Mouse (Mus musculus) embryonic stem cell, embryonic (primary cell): ENCODE data around the gene Chst11.

Source experiments
- CTCF ChIA-PET, 4 experiments: fragments of 300-600 bp in 2 of 4; fragments of 350-600 bp in 2 of 4; sonication (Branson Sonifier 250); formaldehyde crosslinking; loops; one replicate each; lab custom pipeline; 2022; ENCODE audit warnings: inconsistent platforms in 2 of 4; lab: Charles Lee
- POLR2A ChIA-PET, 4 experiments: fragments of 300-600 bp in 2 of 4; fragments of 350-600 bp in 2 of 4; sonication (Branson Sonifier 250); formaldehyde crosslinking; loops; one replicate each; lab custom pipeline; 2022; ENCODE audit warnings: antibody characterized with exemption in 4 of 4, inconsistent platforms in 1 of 4; lab: Charles Lee

The Chst11 gene

GRCm38 (mm10) chr10:83178661-83179060 is 193.4 kb downstream of the Chst11 start:
- CTCF ChIA-PET = interaction anchor here in 1 of 4 experiments (0.6 kb wide), 1 partner anchor 28 kb away, joined by 3 read pairs; no protein-coding TSS in a partner anchor
- POLR2A ChIA-PET = no interaction called here

GRCm38 (mm10) chr10:83181831-83182572 is 196.7 kb downstream of the Chst11 start:
- CTCF ChIA-PET = interaction anchor here (0.5 to 3.3 kb wide), 31 partner anchors 9 to 1048 kb away, joined by 3 to 15 read pairs (median 3); partner anchors contain the start of gene Chst11 (in 1 of the 4)
- POLR2A ChIA-PET = interaction anchor here in 3 of 4 experiments (0.9 to 2.3 kb wide), 6 partner anchors 10 to 221 kb away, joined by 3 to 7 read pairs (median 4); no protein-coding TSS in a partner anchor

- CTCF ChIA-PET = interaction anchor here (0.5 to 3.3 kb wide), 35 partner anchors 9 to 1048 kb away, joined by 3 to 15 read pairs (median 3); partner anchors contain the start of gene Chst11 (in 1 of the 4)
Measured at GRCm38 (mm10) chr10:83182573-83182960, 197.3 kb downstream of the Chst11 start.

GRCm38 (mm10) chr10:83183634-83184479 is 198.6 kb downstream of the Chst11 start:
- CTCF ChIA-PET = interaction anchor here in 2 of 4 experiments (0.5 to 3.3 kb wide), 3 partner anchors 223 to 477 kb away, joined by 3 to 15 read pairs (median 15); no protein-coding TSS in a partner anchor
- POLR2A ChIA-PET = interaction anchor here in 2 of 4 experiments (0.5 to 2.3 kb wide), 4 partner anchors 63 to 223 kb away, joined by 3 to 7 read pairs (median 4); no protein-coding TSS in a partner anchor

More at GRCm38 (mm10) chr10:83182573-83182960, 197.3 kb downstream of the Chst11 start:
- POLR2A ChIA-PET = interaction anchor here in 3 of 4 experiments (0.9 to 2.3 kb wide), 6 partner anchors 10 to 221 kb away, joined by 3 to 7 read pairs (median 4); no protein-coding TSS in a partner anchor

- ChIA-PET POLR2A (no interaction called here), CTCF (no interaction called here)
Measured at GRCm38 (mm10) chr10:83184480-83185069, 199.3 kb downstream of the Chst11 start.

- CTCF ChIA-PET = no interaction called here
- POLR2A ChIA-PET = no interaction called here
Measured at GRCm38 (mm10) chr10:83185121-83185520, 199.8 kb downstream of the Chst11 start.

GRCm38 (mm10) chr10:83186167-83186566 is 200.9 kb downstream of the Chst11 start:
- ChIA-PET CTCF (interaction anchor here in 3 of 4 experiments (0.6 to 1.2 kb wide), 3 partner anchors 11 to 335 kb away, joined by 3 to 4 read pairs (median 3); no protein-coding TSS in a partner anchor), POLR2A (interaction anchor here in 1 of 4 experiments (0.7 to 1.3 kb wide), 2 partner anchors 84 to 458 kb away, joined by 3 to 5 read pairs; no protein-coding TSS in a partner anchor)

- ChIA-PET POLR2A (interaction anchor here in 1 of 4 experiments (0.6 to 1.3 kb wide), 2 partner anchors 10 to 85 kb away, joined by 4 to 5 read pairs; no protein-coding TSS in a partner anchor), CTCF (interaction anchor here in 2 of 4 experiments (1.1 to 1.2 kb wide), 2 partner anchors 10 kb away, joined by 3 read pairs; no protein-coding TSS in a partner anchor)
Measured at GRCm38 (mm10) chr10:83186984-83187383, 201.7 kb downstream of the Chst11 start.

- CTCF ChIA-PET = no interaction called here
- POLR2A ChIA-PET = interaction anchor here in 1 of 4 experiments (0.6 to 1.1 kb wide), 2 partner anchors 20 to 228 kb away, joined by 3 read pairs; no protein-coding TSS in a partner anchor
Measured at GRCm38 (mm10) chr10:83189071-83189470, 203.8 kb downstream of the Chst11 start.

GRCm38 (mm10) chr10:83191476-83191875 is 206.2 kb downstream of the Chst11 start:
- ChIA-PET POLR2A (interaction anchor here in 2 of 4 experiments (0.6 to 0.7 kb wide), 3 partner anchors 282 to 623 kb away, joined by 3 to 7 read pairs (median 3); no protein-coding TSS in a partner anchor), CTCF (no interaction called here)

- POLR2A ChIA-PET = interaction anchor here in 1 of 4 experiments (0.5 to 0.6 kb wide), 2 partner anchors 623 to 624 kb away, joined by 3 to 4 read pairs; no protein-coding TSS in a partner anchor
Measured at GRCm38 (mm10) chr10:83191982-83192381, 206.7 kb downstream of the Chst11 start.

GRCm38 (mm10) chr10:83197690-83198336 is 212.5 kb downstream of the Chst11 start:
- POLR2A ChIA-PET = interaction anchor here in 1 of 4 experiments (0.6 kb wide), 1 partner anchor 229 kb away, joined by 3 read pairs; no protein-coding TSS in a partner anchor
- CTCF ChIA-PET = interaction anchor here in 3 of 4 experiments (0.5 to 1.5 kb wide), 11 partner anchors 12 to 403 kb away, joined by 3 to 4 read pairs (median 3); no protein-coding TSS in a partner anchor

More at GRCm38 (mm10) chr10:83191982-83192381, 206.7 kb downstream of the Chst11 start:
- CTCF ChIA-PET = no interaction called here

GRCm38 (mm10) chr10:83198692-83199091 is 213.4 kb downstream of the Chst11 start:
- ChIA-PET CTCF (interaction anchor here in 3 of 4 experiments (0.6 to 1.1 kb wide), 5 partner anchors 9 to 308 kb away, joined by 3 to 8 read pairs (median 4); no protein-coding TSS in a partner anchor), POLR2A (interaction anchor here in 1 of 4 experiments (0.5 to 0.7 kb wide), 3 partner anchors 11 to 196 kb away, joined by 3 read pairs; no protein-coding TSS in a partner anchor)

- ChIA-PET POLR2A (interaction anchor here in 1 of 4 experiments (0.7 kb wide), 1 partner anchor 196 kb away, joined by 3 read pairs; no protein-coding TSS in a partner anchor), CTCF (interaction anchor here in 2 of 4 experiments (0.6 to 1.1 kb wide), 2 partner anchors 8 to 290 kb away, joined by 3 to 4 read pairs; no protein-coding TSS in a partner anchor)
Measured at GRCm38 (mm10) chr10:83199290-83199689, 214.0 kb downstream of the Chst11 start.

- POLR2A ChIA-PET = interaction anchor here in 2 of 4 experiments (0.8 to 1.7 kb wide), 3 partner anchors 10 to 165 kb away, joined by 3 to 7 read pairs (median 4); no protein-coding TSS in a partner anchor
- CTCF ChIA-PET = interaction anchor here in 2 of 4 experiments (0.9 to 2.5 kb wide), 4 partner anchors 18 to 292 kb away, joined by 3 to 7 read pairs (median 4); no protein-coding TSS in a partner anchor
Measured at GRCm38 (mm10) chr10:83201525-83201924, 216.2 kb downstream of the Chst11 start.
